Mouse (Mus musculus): ENCODE results near the gene Actr2.

DNA sequence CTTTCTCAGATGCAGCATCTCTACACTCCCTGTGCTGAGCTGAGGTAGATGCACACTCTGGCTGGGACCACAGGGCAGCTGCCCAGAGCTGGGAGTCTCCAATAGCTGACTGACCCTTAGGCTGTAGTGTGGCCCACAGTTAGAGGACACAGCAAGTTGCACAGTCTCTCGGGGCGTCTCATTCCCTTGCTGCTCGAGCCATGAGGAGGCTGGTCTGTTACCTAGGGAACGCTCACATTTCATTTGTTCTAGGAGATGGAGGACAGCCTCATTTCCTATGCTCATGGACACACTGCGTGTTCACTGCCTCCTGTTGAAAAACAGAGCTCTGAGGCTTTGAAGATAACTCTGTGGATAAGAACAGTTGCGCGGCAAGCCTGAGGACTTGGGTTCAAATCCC, 76.7 kb downstream of the Actr2 start:
- no peak for TF ChIP-seq CTCF (IDR thresholded peaks at IDR 0.05; ENCODE audit: low read depth, low read length)
- no peak for TF ChIP-seq POLR2A (IDR thresholded peaks at IDR 0.05; ENCODE audit: insufficient read depth, low read length)

Data from ES-Bruce4 (cell line).